Mouse (Mus musculus) forebrain, embryonic 10.5 days (tissue): ENCODE data around the gene Rbm41. TPM values are rescaled to one million over a fixed set of nuclear protein-coding genes. Genes with fewer than 3 reads are reported as not detected.

Experiments
- DNase-seq: peaks from one replicate; pipeline ENCODE4 v3.0.0-alpha.2; 2017; ENCODE audit warnings: low spot score; ENCODE audit errors: extremely low spot score
- H3K27ac ChIP-seq: fragments of 300-500 bp; sonication (generic); 2 replicates; pipeline ENCODE4 v1.5.1; 2016; ENCODE audit warnings: mild to moderate bottlenecking
- H3K27me3 ChIP-seq: fragments of 300-500 bp; sonication (generic); 2 replicates; pipeline ENCODE4 v1.6.1; 2016; ENCODE audit warnings: mild to moderate bottlenecking; ENCODE audit not compliant: poor library complexity, severe bottlenecking
- H3K36me3 ChIP-seq: fragments of 300-500 bp; sonication (generic); replicated peaks from 2 replicates; pipeline ENCODE4 v1.6.1; 2016; ENCODE audit warnings: mild to moderate bottlenecking, moderate library complexity
- H3K4me1 ChIP-seq: fragments of 300-500 bp; sonication (generic); 2 replicates; pipeline ENCODE4 v1.6.1; 2016
- H3K4me3 ChIP-seq: fragments of 300-500 bp; sonication (generic); 2 replicates; pipeline ENCODE4 v1.5.1; 2016; ENCODE audit warnings: mild to moderate bottlenecking, moderate library complexity
- H3K9me3 ChIP-seq: fragments of 300-500 bp; sonication (generic); 2 replicates; pipeline ENCODE4 v1.6.1; 2016; ENCODE audit warnings: mild to moderate bottlenecking, moderate library complexity
- WGBS: fragments of 180-500 bp; shearing (Covaris S2); methylation state at CpG from one replicate; pipeline ENCODE4 v1.1.7; 2016; 5-methylcytosine and 5-hydroxymethylcytosine counted together
- polyA plus RNA-seq: library from polyadenylated mRNA; unstranded; fragments of >200 nt; fragmentation: Nextera tagmentation; extraction: Ambion mirVana; gene quantifications from 2 replicates; pipeline ENCODE4 v1.2.1, GENCODE M21; 2016

The Rbm41 gene
- polyA plus RNA-seq, 1 experiment from 2014 or later, result 5.4 TPM

DNA sequence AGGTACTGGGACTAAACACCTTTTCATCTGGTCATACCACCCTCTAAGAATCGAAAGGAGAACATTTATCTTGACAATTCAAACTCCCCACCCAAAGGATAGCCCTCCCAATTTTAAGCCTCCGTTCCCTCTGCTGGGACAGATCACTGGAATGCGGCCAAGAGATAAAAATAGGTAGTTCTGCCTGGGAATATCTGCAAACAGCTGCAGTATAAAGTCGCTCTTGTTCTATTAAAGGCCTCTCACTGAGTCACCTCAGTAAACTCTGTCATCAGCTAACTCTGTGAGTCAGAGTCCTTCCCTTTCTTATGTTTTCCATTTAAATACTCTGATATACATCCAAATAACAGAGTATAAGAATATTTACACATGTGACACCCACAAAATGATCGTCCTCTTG is 139.0 kb downstream of the Rbm41 start:
- DNase-seq, result no peak
- Histone ChIP-seq H3K4me1 (no peaks in the 10 kb centered on the region), H3K27ac (no peak overlapping the region), H3K27me3 (peaks cover 64% of the 10 kb centered on the region), H3K9me3 (no peaks in the 10 kb centered on the region), H3K4me3 (no peak overlapping the region), H3K36me3 (no peaks in the 10 kb centered on the region)
- WGBS, result 89% methylated on average over 5 of the region's 5 CpGs

GRCm38 (mm10) chrX:139854795-139855194 is 143.6 kb downstream of the Rbm41 start:
- WGBS, result 90% methylated on average over 4 of the region's 4 CpGs

GRCm38 (mm10) chrX:139841091-139841490 is 157.3 kb downstream of the Rbm41 start:
- Histone ChIP-seq H3K9me3 (no peaks in the 10 kb centered on the region), H3K36me3 (no peaks in the 10 kb centered on the region), H3K27ac (no peak overlapping the region), H3K27me3 (peaks cover 76% of the 10 kb centered on the region), H3K4me1 (no peaks in the 10 kb centered on the region), H3K4me3 (no peak overlapping the region)
- no peak for DNase-seq
- WGBS, result 82% methylated on average over 6 of the region's 6 CpGs

More at GRCm38 (mm10) chrX:139854795-139855194, 143.6 kb downstream of the Rbm41 start:
- H3K4me1 ChIP-seq, result no peaks in the 10 kb centered on the region
- H3K4me3 ChIP-seq, result no peak overlapping the region
- H3K27ac ChIP-seq, result no peak overlapping the region
- H3K27me3 ChIP-seq, result peaks cover 54% of the 10 kb centered on the region
- H3K9me3 ChIP-seq, result no peaks in the 10 kb centered on the region
- H3K36me3 ChIP-seq, result no peaks in the 10 kb centered on the region
- DNase-seq, result no peak

Other genes with a start within 250 kb of the Rbm41 start
- 0.24 TPM in 1 of 2 replicates, not detected in the other for gene Ripply1, start 216.2 kb downstream of the Rbm41 start, polyA plus RNA-seq
- 0.25 TPM in 1 of 2 replicates, not detected in the other for gene Cldn2, start 197.8 kb downstream of the Rbm41 start, polyA plus RNA-seq
- gene Morc4, start 126.9 kb downstream of the Rbm41 start, polyA plus RNA-seq, result 5.2 and 6.5 TPM in 2 replicates
- 1.9 and 2.0 TPM in 2 replicates for gene Nup62cl, start 64.1 kb upstream of the Rbm41 start, polyA plus RNA-seq
- not detected in 2 replicates for gene Pih1h3b, start 64.3 kb upstream of the Rbm41 start, polyA plus RNA-seq